Mouse (Mus musculus): ENCODE data around the gene Rb1. TPM values are rescaled to one million over a fixed set of nuclear protein-coding genes. Genes with fewer than 3 reads are reported as not detected.

The Rb1 gene
- 25.4 and 34.8 TPM in 2 replicates for total RNA-seq (2014; fragmentation: Nextera tagmentation)
- total RNA-seq (2017), result 16.2 and 18.7 TPM in 2 replicates

- peak; percentile 71 for ATAC-seq (replicated peaks; ENCODE audit: poor library complexity, severe bottlenecking)
These were observed at the start of gene Rb1 for GRCm38 (mm10) chr14:73325456-73326381. Rb1 (minus strand) TSS chr14:73325822.

GRCm38 (mm10) chr14:73374315-73374890 lies 48.8 kb upstream of the Rb1 start:
- peak; percentile 30; the same call in 1 of the 2 replicates for ATAC-seq (replicated peaks; ENCODE audit: poor library complexity, severe bottlenecking)

GRCm38 (mm10) chr14:73373606-73374005 lies 48.0 kb upstream of the Rb1 start:
- no peak for ATAC-seq (replicated peaks; ENCODE audit: poor library complexity, severe bottlenecking)

GRCm38 (mm10) chr14:73372990-73373389 lies 47.4 kb upstream of the Rb1 start:
- no peak for ATAC-seq (replicated peaks; ENCODE audit: poor library complexity, severe bottlenecking)

GRCm38 (mm10) chr14:73371577-73371976 lies 46.0 kb upstream of the Rb1 start:
- no peak for ATAC-seq (replicated peaks; ENCODE audit: poor library complexity, severe bottlenecking)

- ATAC-seq (replicated peaks; ENCODE audit: poor library complexity, severe bottlenecking), result no peak
These were observed 45.2 kb upstream of the Rb1 start for GRCm38 (mm10) chr14:73370695-73371372.

GRCm38 (mm10) chr14:73370078-73370670 lies 44.6 kb upstream of the Rb1 start:
- no peak for ATAC-seq (replicated peaks; ENCODE audit: poor library complexity, severe bottlenecking)

GRCm38 (mm10) chr14:73369634-73370033 lies 44.0 kb upstream of the Rb1 start:
- ATAC-seq (replicated peaks; ENCODE audit: poor library complexity, severe bottlenecking), result no peak

GRCm38 (mm10) chr14:73368966-73369365 lies 43.3 kb upstream of the Rb1 start:
- ATAC-seq (replicated peaks; ENCODE audit: poor library complexity, severe bottlenecking), result no peak

- no peak for ATAC-seq (replicated peaks; ENCODE audit: poor library complexity, severe bottlenecking)
These were observed 42.6 kb upstream of the Rb1 start for GRCm38 (mm10) chr14:73368221-73368620.

- no peak for ATAC-seq (replicated peaks; ENCODE audit: poor library complexity, severe bottlenecking)
These were observed 40.7 kb upstream of the Rb1 start for GRCm38 (mm10) chr14:73366278-73366677.

- ATAC-seq (replicated peaks; ENCODE audit: poor library complexity, severe bottlenecking), result peak; percentile 85
These were observed 38.2 kb upstream of the Rb1 start for GRCm38 (mm10) chr14:73363782-73364181.

- no peak for ATAC-seq (replicated peaks; ENCODE audit: poor library complexity, severe bottlenecking)
These were observed 29.1 kb upstream of the Rb1 start for GRCm38 (mm10) chr14:73354700-73355099.

GRCm38 (mm10) chr14:73351118-73351517 lies 25.5 kb upstream of the Rb1 start:
- ATAC-seq (replicated peaks; ENCODE audit: poor library complexity, severe bottlenecking), result no peak

GRCm38 (mm10) chr14:73350029-73350428 lies 24.4 kb upstream of the Rb1 start:
- ATAC-seq (replicated peaks; ENCODE audit: poor library complexity, severe bottlenecking), result no peak

- ATAC-seq (replicated peaks; ENCODE audit: poor library complexity, severe bottlenecking), result peak; percentile 42; the same call in 1 of the 2 replicates
These were observed 23.5 kb upstream of the Rb1 start for GRCm38 (mm10) chr14:73349061-73349670.

- ATAC-seq (replicated peaks; ENCODE audit: poor library complexity, severe bottlenecking), result no peak
These were observed 21.7 kb upstream of the Rb1 start for GRCm38 (mm10) chr14:73347302-73347701.

GRCm38 (mm10) chr14:73345614-73346013 lies 20.0 kb upstream of the Rb1 start:
- ATAC-seq (replicated peaks; ENCODE audit: poor library complexity, severe bottlenecking), result no peak

- ATAC-seq (replicated peaks; ENCODE audit: poor library complexity, severe bottlenecking), result no peak
These were observed 14.6 kb upstream of the Rb1 start for GRCm38 (mm10) chr14:73340051-73340755.
